Mouse (Mus musculus): ENCODE measurements around the gene Olfr734.

The Olfr734 gene

DNA sequence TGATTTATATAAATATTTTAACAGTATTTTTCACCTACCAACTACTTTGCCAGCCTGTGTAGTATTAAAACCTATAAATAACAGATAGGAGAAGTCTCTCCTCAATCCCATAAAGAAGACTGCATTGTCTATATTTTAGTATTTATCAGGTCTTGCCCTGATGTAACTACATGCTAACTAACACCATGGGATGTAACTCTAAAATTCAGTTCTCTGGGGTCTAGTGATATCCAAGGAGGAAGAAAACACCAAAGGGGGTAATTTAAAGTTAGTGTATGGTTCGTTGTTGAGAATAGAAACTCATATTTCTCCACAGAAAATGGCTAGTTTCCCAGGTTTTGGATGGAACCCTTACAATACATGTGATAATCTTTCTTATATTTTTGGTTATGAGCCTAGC is at the start of gene Olfr734:
Gene Olfr734, minus strand, starts transcription at position 101 of the 400 bp plus-strand sequence.
- no peak for DNase-seq

GRCm38 (mm10) chr14:50363561-50363960 is 37.0 kb upstream of the Olfr734 start:
- DNase-seq, result no peak

DNA sequence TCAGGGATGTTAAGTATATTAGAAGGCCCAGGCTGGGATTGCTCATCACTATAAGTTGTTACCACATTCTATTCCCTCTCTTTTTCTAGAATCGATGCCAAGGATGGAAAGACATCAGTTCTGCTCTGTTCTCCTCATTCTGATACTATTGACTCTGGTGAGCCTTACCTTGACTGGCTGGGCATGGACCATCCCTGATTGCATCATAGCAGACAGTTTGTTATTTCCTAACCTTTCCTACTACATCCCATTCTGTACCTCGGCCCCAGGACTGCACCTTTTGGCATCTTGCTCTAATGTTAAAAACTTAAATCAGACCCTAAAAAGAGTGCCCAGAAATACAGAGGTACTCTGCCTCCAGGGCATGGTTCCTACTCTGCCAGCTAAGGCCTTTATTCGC is 33.9 kb upstream of the Olfr734 start:
- no peak for DNase-seq

DNA sequence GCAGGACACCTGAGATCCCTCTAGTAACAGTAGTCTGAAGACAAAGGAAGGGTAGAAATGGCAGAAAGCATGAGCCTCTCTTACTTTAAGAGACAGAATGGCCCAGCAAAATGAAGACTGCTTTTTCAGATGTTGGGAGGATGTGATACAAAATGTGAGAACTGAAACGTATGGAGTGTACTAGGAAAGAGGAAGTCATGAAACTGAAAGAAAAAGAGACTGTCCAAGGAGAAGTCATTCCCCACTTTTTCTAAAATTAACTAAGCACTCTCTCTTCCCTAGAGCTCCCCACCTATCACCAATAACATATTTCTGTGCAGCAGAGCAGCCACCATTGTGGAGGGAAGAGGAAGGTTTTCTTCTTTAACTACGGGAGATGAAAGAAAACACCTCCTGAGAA is 31.0 kb upstream of the Olfr734 start, which contains the start of gene Tlr11:
Gene Tlr11, plus strand, starts transcription at position 322 of the 400 bp plus-strand sequence.
- no peak for DNase-seq

DNA sequence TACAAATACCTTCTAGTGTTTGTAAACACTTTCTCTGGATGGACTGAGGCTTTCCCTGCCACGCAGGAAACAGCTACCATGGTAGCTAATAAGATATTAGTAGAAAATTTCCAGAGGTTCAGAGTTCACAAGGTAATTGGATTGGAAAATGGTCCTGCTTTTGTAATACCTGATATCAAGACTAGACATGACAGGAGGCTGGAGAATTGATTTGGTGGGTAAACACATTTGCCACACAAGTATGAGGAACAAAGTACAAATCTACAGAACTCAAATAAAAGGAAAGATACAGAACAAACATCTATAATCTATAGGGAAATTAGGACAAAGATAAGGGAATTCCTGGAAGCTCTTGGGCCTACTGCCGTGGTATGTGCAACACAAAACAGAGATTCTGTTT is 30.2 kb upstream of the Olfr734 start:
- no peak for DNase-seq

DNA sequence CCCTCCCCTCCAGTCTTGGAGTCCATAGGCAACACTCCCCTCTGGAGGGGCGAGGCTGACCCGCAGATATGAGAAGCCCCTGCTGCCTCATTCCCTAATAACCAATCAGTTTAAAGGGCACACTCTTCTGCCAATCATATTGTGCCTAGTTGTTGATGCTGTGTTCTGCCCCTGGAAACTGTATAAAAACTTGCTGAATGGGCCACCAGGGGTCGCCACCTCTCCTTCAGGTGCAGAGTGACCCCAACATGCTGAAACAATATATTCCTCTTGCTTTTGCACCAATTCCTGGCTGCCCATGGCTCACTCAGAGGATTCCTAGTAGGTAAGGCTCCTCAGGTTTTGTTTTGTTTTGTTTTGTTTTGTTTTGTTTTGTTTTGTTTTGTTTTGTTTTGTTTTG is 25.9 kb upstream of the Olfr734 start:
- DNase-seq, result no peak

- DNase-seq, result no peak
Measured at GRCm38 (mm10) chr14:50348796-50349195, 22.2 kb upstream of the Olfr734 start, which contains the start of gene Olfr735. Olfr735 (minus strand) TSS chr14:50348872.

- DNase-seq, result no peak
Measured at GRCm38 (mm10) chr14:50301422-50301821, 25.1 kb downstream of the Olfr734 start, which contains the start of gene Olfr733. Olfr733 (minus strand) TSS chr14:50301522.

DNA sequence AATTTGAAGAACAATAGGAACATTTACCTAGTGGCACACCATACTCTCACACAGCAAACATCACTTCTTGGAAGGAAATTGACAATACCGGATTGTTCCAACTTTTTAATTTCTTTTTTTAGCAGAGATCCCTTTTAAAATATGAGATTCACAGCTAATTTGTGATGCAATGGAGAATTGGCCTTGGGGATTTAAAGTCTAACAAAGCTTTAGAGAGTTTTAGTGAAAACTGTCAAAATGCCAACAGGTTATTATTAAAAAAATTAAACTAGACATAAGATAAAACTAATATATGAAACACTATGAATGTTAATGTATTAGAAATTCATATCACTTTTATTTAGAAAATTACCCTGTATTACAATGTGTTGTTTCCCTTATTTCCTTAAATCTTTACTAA is 42.5 kb downstream of the Olfr734 start, which contains the start of gene Olfr732:
Gene Olfr732, minus strand, starts transcription at position 101 of the 400 bp plus-strand sequence.
- no peak for DNase-seq
